Mouse (Mus musculus): ENCODE results near the gene Mrpl24. TPM values are rescaled to one million over a fixed set of nuclear protein-coding genes. Genes with fewer than 3 reads are reported as not detected.
A peak's percentile ranks its signal among the peaks of the same experiment; 100 is the strongest.

Mrpl24 gene
- polyA plus RNA-seq, 1 experiment from 2014 or later = 79.3 TPM

DNA sequence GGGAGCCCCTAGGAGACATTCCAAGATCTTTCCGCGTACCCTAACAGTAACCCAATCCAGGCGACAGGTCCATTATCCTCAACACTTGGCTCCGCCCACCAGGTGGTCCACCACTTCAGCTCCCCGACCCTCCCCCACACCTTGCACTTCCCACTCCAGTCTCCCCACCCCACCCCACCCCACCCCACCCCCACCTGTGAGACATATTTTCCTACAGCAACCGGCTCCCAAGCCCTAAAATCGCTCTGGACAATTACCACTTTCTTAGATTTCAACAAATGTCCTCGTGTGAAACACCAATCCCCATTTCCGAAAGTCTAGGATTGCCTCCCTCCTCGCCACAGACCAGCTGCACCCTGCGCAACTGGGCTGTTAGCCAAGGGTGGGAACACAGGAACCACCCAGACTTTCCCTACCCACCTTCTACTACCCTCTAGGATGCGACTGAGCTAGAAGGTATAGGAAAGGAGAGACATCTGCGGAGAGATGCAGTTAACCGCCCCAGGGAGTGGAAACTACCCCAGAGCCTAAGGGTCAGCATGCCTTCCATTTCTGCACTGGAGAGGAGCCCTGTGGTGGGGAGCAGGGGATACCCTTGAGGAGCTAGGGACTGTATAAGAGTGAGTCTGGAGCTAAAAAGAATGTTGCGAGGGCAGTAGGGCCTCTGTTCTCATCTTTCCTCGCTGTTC, 30.1 kb downstream of the Mrpl24 start:
- H3K27me3 ChIP-seq (ENCODE audit: control insufficient read depth, insufficient read depth, low read length) = no peaks in the 10 kb centered on the region
- 2% methylated on average over 16 of the region's 16 CpGs for WGBS
- DNase-seq (ENCODE audit: low spot score) (peak; percentile 76), ATAC-seq (replicated peaks; ENCODE audit: insufficient number of reproducible peaks, low FRiP score, low TSS enrichment, low read depth) (no peak)
- H3K36me3 ChIP-seq (replicated peaks; ENCODE audit: control insufficient read depth, insufficient read depth, low read depth, low read length) = no peaks in the 10 kb centered on the region
- peak overlapping the region; percentile 73 for H3K9ac ChIP-seq (replicated peaks; ENCODE audit: low read length)
- H3K9me3 ChIP-seq (replicated peaks; ENCODE audit: control insufficient read depth, low read length) = no peaks in the 10 kb centered on the region
- peak overlapping the region; percentile 96 for H3K27ac ChIP-seq (replicated peaks; ENCODE audit: low read depth, low read length)
- peak overlapping the region; percentile 67 for H3K4me3 ChIP-seq (ENCODE audit: low read depth, low read length)
- H3K4me1 ChIP-seq (ENCODE audit: control insufficient read depth, insufficient read depth, low read length) = peaks cover 45% of the 10 kb centered on the region
- peak overlapping the region; percentile 87 for H3K4me2 ChIP-seq (ENCODE audit: low read depth, low read length)

GRCm38 (mm10) chr3:87949955-87950515, 30.7 kb downstream of the Mrpl24 start:
- WGBS = under 1% methylated on average over 13 of the region's 13 CpGs
- Histone ChIP-seq H3K4me1 (ENCODE audit: control insufficient read depth, insufficient read depth, low read length) (peaks cover 39% of the 10 kb centered on the region), H3K4me2 (ENCODE audit: low read depth, low read length) (peak overlapping the region; percentile 87), H3K9ac (replicated peaks; ENCODE audit: low read length) (peak overlapping the region; percentile 73), H3K36me3 (replicated peaks; ENCODE audit: control insufficient read depth, insufficient read depth, low read depth, low read length) (no peaks in the 10 kb centered on the region), H3K4me3 (ENCODE audit: low read depth, low read length) (peak overlapping the region; percentile 67), H3K9me3 (replicated peaks; ENCODE audit: control insufficient read depth, low read length) (no peaks in the 10 kb centered on the region), H3K27ac (replicated peaks; ENCODE audit: low read depth, low read length) (peak overlapping the region; percentile 96), H3K27me3 (ENCODE audit: control insufficient read depth, insufficient read depth, low read length) (no peaks in the 10 kb centered on the region)
- no peak for ATAC-seq (replicated peaks; ENCODE audit: insufficient number of reproducible peaks, low FRiP score, low TSS enrichment, low read depth)
- peak; percentile 71 for DNase-seq (ENCODE audit: low spot score)

GRCm38 (mm10) chr3:87951946-87952345, 32.6 kb downstream of the Mrpl24 start:
- Histone ChIP-seq H3K4me2 (ENCODE audit: low read depth, low read length) (peak overlapping the region; percentile 56), H3K4me3 (ENCODE audit: low read depth, low read length) (peak overlapping the region; percentile 29), H3K36me3 (replicated peaks; ENCODE audit: control insufficient read depth, insufficient read depth, low read depth, low read length) (no peaks in the 10 kb centered on the region), H3K27ac (replicated peaks; ENCODE audit: low read depth, low read length) (peak overlapping the region; percentile 56), H3K4me1 (ENCODE audit: control insufficient read depth, insufficient read depth, low read length) (peaks cover 20% of the 10 kb centered on the region), H3K9me3 (replicated peaks; ENCODE audit: control insufficient read depth, low read length) (no peaks in the 10 kb centered on the region), H3K27me3 (ENCODE audit: control insufficient read depth, insufficient read depth, low read length) (no peaks in the 10 kb centered on the region), H3K9ac (replicated peaks; ENCODE audit: low read length) (peak overlapping the region; percentile 50)
- ATAC-seq (replicated peaks; ENCODE audit: insufficient number of reproducible peaks, low FRiP score, low TSS enrichment, low read depth) (no peak; the same call in 1 of the 2 replicates), DNase-seq (ENCODE audit: low spot score) (no peak)
- WGBS = 24% methylated on average over 12 of the region's 12 CpGs

GRCm38 (mm10) chr3:87952440-87952839, 33.1 kb downstream of the Mrpl24 start:
- DNase-seq (ENCODE audit: low spot score) (peak; percentile 62), ATAC-seq (replicated peaks; ENCODE audit: insufficient number of reproducible peaks, low FRiP score, low TSS enrichment, low read depth) (no peak; the same call in 1 of the 2 replicates)
- no peaks in the 10 kb centered on the region for H3K27me3 ChIP-seq (ENCODE audit: control insufficient read depth, insufficient read depth, low read length)
- H3K9ac ChIP-seq (replicated peaks; ENCODE audit: low read length) = peak overlapping the region; percentile 50
- H3K4me3 ChIP-seq (ENCODE audit: low read depth, low read length) = peak overlapping the region; percentile 29
- peaks cover 17% of the 10 kb centered on the region for H3K4me1 ChIP-seq (ENCODE audit: control insufficient read depth, insufficient read depth, low read length)
- peak overlapping the region; percentile 56 for H3K4me2 ChIP-seq (ENCODE audit: low read depth, low read length)
- H3K9me3 ChIP-seq (replicated peaks; ENCODE audit: control insufficient read depth, low read length) = no peaks in the 10 kb centered on the region
- 6% methylated on average over 5 of the region's 5 CpGs for WGBS
- no peaks in the 10 kb centered on the region for H3K36me3 ChIP-seq (replicated peaks; ENCODE audit: control insufficient read depth, insufficient read depth, low read depth, low read length)
- H3K27ac ChIP-seq (replicated peaks; ENCODE audit: low read depth, low read length) = peak overlapping the region; percentile 56; the same call in 1 of the 2 replicates

- DNase-seq (ENCODE audit: low spot score) (no peak), ATAC-seq (replicated peaks; ENCODE audit: insufficient number of reproducible peaks, low FRiP score, low TSS enrichment, low read depth) (no peak)
- H3K27me3 ChIP-seq (ENCODE audit: control insufficient read depth, insufficient read depth, low read length) = no peaks in the 10 kb centered on the region
- H3K9ac ChIP-seq (replicated peaks; ENCODE audit: low read length) = no peak overlapping the region
- H3K9me3 ChIP-seq (replicated peaks; ENCODE audit: control insufficient read depth, low read length) = no peaks in the 10 kb centered on the region
- no peak overlapping the region for H3K4me2 ChIP-seq (ENCODE audit: low read depth, low read length)
- WGBS = 0% methylated on average over 1 of the region's 1 CpGs
- H3K27ac ChIP-seq (replicated peaks; ENCODE audit: low read depth, low read length) = no peak overlapping the region
- peaks cover 3% of the 10 kb centered on the region; the same call in 1 of the 2 replicates for H3K4me1 ChIP-seq (ENCODE audit: control insufficient read depth, insufficient read depth, low read length)
- H3K4me3 ChIP-seq (ENCODE audit: low read depth, low read length) = no peak overlapping the region
- H3K36me3 ChIP-seq (replicated peaks; ENCODE audit: control insufficient read depth, insufficient read depth, low read depth, low read length) = no peaks in the 10 kb centered on the region
Observed at GRCm38 (mm10) chr3:87958056-87958455, 38.8 kb downstream of the Mrpl24 start.

GRCm38 (mm10) chr3:87958476-87958875, 39.2 kb downstream of the Mrpl24 start:
- no peaks in the 10 kb centered on the region for H3K27me3 ChIP-seq (ENCODE audit: control insufficient read depth, insufficient read depth, low read length)
- no peak for DNase-seq (ENCODE audit: low spot score)
- no peak overlapping the region for H3K27ac ChIP-seq (replicated peaks; ENCODE audit: low read depth, low read length)
- H3K4me1 ChIP-seq (ENCODE audit: control insufficient read depth, insufficient read depth, low read length) = peaks cover 3% of the 10 kb centered on the region; the same call in 1 of the 2 replicates
- no peak for ATAC-seq (replicated peaks; ENCODE audit: insufficient number of reproducible peaks, low FRiP score, low TSS enrichment, low read depth)
- H3K36me3 ChIP-seq (replicated peaks; ENCODE audit: control insufficient read depth, insufficient read depth, low read depth, low read length) = no peaks in the 10 kb centered on the region
- 17% methylated on average over 4 of the region's 4 CpGs for WGBS
- no peak overlapping the region for H3K9ac ChIP-seq (replicated peaks; ENCODE audit: low read length)
- H3K4me3 ChIP-seq (ENCODE audit: low read depth, low read length) = no peak overlapping the region
- H3K4me2 ChIP-seq (ENCODE audit: low read depth, low read length) = no peak overlapping the region
- H3K9me3 ChIP-seq (replicated peaks; ENCODE audit: control insufficient read depth, low read length) = no peaks in the 10 kb centered on the region

GRCm38 (mm10) chr3:87958967-87959366, 39.7 kb downstream of the Mrpl24 start:
- peaks cover 3% of the 10 kb centered on the region; the same call in 1 of the 2 replicates for H3K4me1 ChIP-seq (ENCODE audit: control insufficient read depth, insufficient read depth, low read length)
- no peak overlapping the region for H3K4me2 ChIP-seq (ENCODE audit: low read depth, low read length)
- no peaks in the 10 kb centered on the region for H3K9me3 ChIP-seq (replicated peaks; ENCODE audit: control insufficient read depth, low read length)
- 0 out of 2 replicates have a peak overlapping the region, but pooled peaks have one; percentile 97 for H3K27ac ChIP-seq (replicated peaks; ENCODE audit: low read depth, low read length)
- H3K27me3 ChIP-seq (ENCODE audit: control insufficient read depth, insufficient read depth, low read length) = no peaks in the 10 kb centered on the region
- DNase-seq (ENCODE audit: low spot score) = no peak
- WGBS = 13% methylated on average over 1 of the region's 1 CpGs
- no peak overlapping the region for H3K9ac ChIP-seq (replicated peaks; ENCODE audit: low read length)
- no peak overlapping the region for H3K4me3 ChIP-seq (ENCODE audit: low read depth, low read length)
- H3K36me3 ChIP-seq (replicated peaks; ENCODE audit: control insufficient read depth, insufficient read depth, low read depth, low read length) = no peaks in the 10 kb centered on the region
- ATAC-seq (replicated peaks; ENCODE audit: insufficient number of reproducible peaks, low FRiP score, low TSS enrichment, low read depth) = no peak

GRCm38 (mm10) chr3:87959371-87959770, 40.1 kb downstream of the Mrpl24 start:
- Histone ChIP-seq H3K27me3 (ENCODE audit: control insufficient read depth, insufficient read depth, low read length) (no peaks in the 10 kb centered on the region), H3K4me2 (ENCODE audit: low read depth, low read length) (no peak overlapping the region), H3K9me3 (replicated peaks; ENCODE audit: control insufficient read depth, low read length) (no peaks in the 10 kb centered on the region), H3K4me1 (ENCODE audit: control insufficient read depth, insufficient read depth, low read length) (peaks cover 3% of the 10 kb centered on the region; the same call in 1 of the 2 replicates), H3K4me3 (ENCODE audit: low read depth, low read length) (no peak overlapping the region), H3K27ac (replicated peaks; ENCODE audit: low read depth, low read length) (peak overlapping the region; percentile 97; the same call in 1 of the 2 replicates), H3K36me3 (replicated peaks; ENCODE audit: control insufficient read depth, insufficient read depth, low read depth, low read length) (no peaks in the 10 kb centered on the region), H3K9ac (replicated peaks; ENCODE audit: low read length) (no peak overlapping the region)
- 63% methylated on average over 7 of the region's 7 CpGs for WGBS
- no peak for ATAC-seq (replicated peaks; ENCODE audit: insufficient number of reproducible peaks, low FRiP score, low TSS enrichment, low read depth)
- DNase-seq (ENCODE audit: low spot score) = no peak

All from embryonic facial prominence, embryonic 11.5 days (tissue).